Mouse (Mus musculus) bone marrow, adult 2 months (tissue): Measurements from ENCODE around the gene Nyap2.

ENCODE experiments used
- CTCF ChIP-seq: fragments of 200-500 bp; IDR thresholded peaks from 2 replicates; pipeline ENCODE4 v1.5.1; 2011; ENCODE audit warnings: low read length, control low read depth; ENCODE audit not compliant: control insufficient read depth, insufficient read depth
- POLR2A ChIP-seq: fragments of 200-500 bp; IDR thresholded peaks from 2 replicates; pipeline ENCODE4 v1.6.1; 2011; ENCODE audit warnings: low read depth, mild to moderate bottlenecking, control low read depth, low read length, borderline replicate concordance; ENCODE audit not compliant: control insufficient read depth

DNA sequence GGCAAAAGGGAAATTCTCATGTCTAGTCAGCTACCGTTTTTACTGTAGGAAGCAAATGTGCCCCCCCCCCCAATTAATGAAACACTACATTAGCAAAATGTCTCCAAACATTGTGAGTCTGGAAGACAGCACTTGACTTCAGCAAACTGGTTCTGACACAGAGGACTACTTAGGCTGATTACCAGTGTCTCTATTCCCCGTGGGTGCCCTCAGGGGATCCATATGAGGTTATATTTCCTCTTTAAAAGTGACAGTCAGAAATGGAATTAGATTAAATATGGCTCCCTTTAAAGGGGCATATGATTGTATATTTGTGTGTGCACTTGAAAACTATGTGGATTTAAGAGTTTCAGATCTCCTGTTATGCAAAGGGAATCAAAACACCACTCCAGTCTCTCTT lies 15.3 kb downstream of the Nyap2 start:
- TF ChIP-seq CTCF (no peak), POLR2A (no peak)
